Mouse (Mus musculus) CD4-positive, CD25-positive, alpha-beta regulatory T cell, adult 2 months (primary cell): Measurements from ENCODE around the gene Gimap9.
A peak's percentile ranks its signal among the peaks of the same experiment; 100 is the strongest.

Source experiments
- DNase-seq: peaks from one replicate; pipeline ENCODE4 v3.0.0-alpha.2; 2012; ENCODE audit warnings: low read depth, low spot score

The Gimap9 gene

GRCm38 (mm10) chr6:48689320-48689719 lies 13.4 kb downstream of the Gimap9 start:
- DNase-seq = peak; percentile 52

- DNase-seq = peak; percentile 39
Measured at GRCm38 (mm10) chr6:48692962-48693361, 17.0 kb downstream of the Gimap9 start.

- DNase-seq = peak; percentile 52
Measured at GRCm38 (mm10) chr6:48696830-48697554, 21.1 kb downstream of the Gimap9 start.

- no peak for DNase-seq
Measured at GRCm38 (mm10) chr6:48697555-48697930, 21.6 kb downstream of the Gimap9 start.

- DNase-seq = no peak
Measured at GRCm38 (mm10) chr6:48698066-48698856, 22.3 kb downstream of the Gimap9 start.

GRCm38 (mm10) chr6:48698888-48699287 lies 23.0 kb downstream of the Gimap9 start:
- DNase-seq = no peak

GRCm38 (mm10) chr6:48700251-48701075 lies 24.5 kb downstream of the Gimap9 start:
- peak; percentile 67 for DNase-seq

GRCm38 (mm10) chr6:48702146-48702545 lies 26.2 kb downstream of the Gimap9 start:
- peak; percentile 33 for DNase-seq

GRCm38 (mm10) chr6:48702601-48703000 lies 26.7 kb downstream of the Gimap9 start:
- DNase-seq = peak; percentile 45

GRCm38 (mm10) chr6:48704146-48704545 lies 28.2 kb downstream of the Gimap9 start:
- no peak for DNase-seq

GRCm38 (mm10) chr6:48706130-48706529 lies 30.2 kb downstream of the Gimap9 start:
- peak; percentile 62 for DNase-seq

GRCm38 (mm10) chr6:48718455-48718854 lies 42.5 kb downstream of the Gimap9 start, which contains the start of the genes Gm28053 and Gimap7:
Gene Gm28053, plus strand, starts transcription at chr6:48718607.
Gene Gimap7, plus strand, starts transcription at chr6:48718621.
- DNase-seq = peak; percentile 93

- no peak for DNase-seq
Measured at GRCm38 (mm10) chr6:48720326-48720725, 44.4 kb downstream of the Gimap9 start.

- DNase-seq = peak; percentile 63
Measured at GRCm38 (mm10) chr6:48723468-48723867, 47.5 kb downstream of the Gimap9 start.

- DNase-seq = peak; percentile 90
Measured at GRCm38 (mm10) chr6:48725476-48725875, 49.5 kb downstream of the Gimap9 start.

- DNase-seq = peak; percentile 92
Measured at GRCm38 (mm10) chr6:48727761-48728160, 51.8 kb downstream of the Gimap9 start.
